Mouse (Mus musculus): ENCODE measurements around the gene Id3. TPM values are rescaled to one million over a fixed set of nuclear protein-coding genes. Genes with fewer than 3 reads are reported as not detected.

Id3 gene
- polyA plus RNA-seq, 1 experiment from 2014 or later, result 608 TPM

DNA sequence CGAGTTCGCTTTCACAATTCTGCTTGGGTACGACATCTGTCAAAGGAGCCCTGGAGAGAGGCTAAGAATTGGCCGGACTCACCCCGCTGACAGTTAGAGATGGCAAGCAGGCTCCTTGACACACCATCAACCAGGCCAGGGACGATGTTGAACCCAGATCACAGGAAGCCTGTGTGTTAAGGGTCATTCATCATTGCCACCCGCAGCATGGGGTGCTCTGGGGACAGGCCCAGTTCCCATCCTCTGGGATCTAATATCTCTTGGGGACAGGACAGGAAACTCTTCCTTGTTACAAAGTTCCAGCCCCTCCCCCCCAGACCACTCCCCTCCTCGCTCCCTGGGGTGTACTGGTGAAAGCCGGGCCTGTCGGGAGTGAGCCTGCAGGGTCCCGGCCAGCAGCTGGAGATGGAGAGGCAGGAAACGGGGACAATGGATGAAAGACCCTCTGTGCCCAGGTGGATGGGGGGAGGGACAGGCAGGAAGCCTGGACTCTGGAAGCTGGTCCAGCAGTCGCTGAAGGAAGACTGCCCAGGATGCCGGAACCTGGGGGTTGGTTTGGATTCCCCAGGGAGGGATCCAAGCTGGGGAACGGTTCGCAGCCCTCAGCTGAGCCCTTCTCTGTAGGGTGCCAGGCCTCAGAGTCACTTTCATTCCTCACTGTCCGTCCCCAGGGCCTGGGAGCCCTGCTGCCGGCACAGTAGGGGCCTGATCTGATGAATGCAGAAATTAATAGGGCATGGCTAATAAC is 38.5 kb upstream of the Id3 start:
- H3K4me1 ChIP-seq (ENCODE audit: control insufficient read depth, insufficient read depth, low read length), result peaks cover 8% of the 10 kb centered on the region
- peak overlapping the region; percentile 47; the same call in 1 of the 2 replicates for H3K9ac ChIP-seq (replicated peaks; ENCODE audit: low read length)
- no peak overlapping the region for H3K27ac ChIP-seq (replicated peaks; ENCODE audit: low read depth, low read length)
- WGBS, result 5% methylated on average over 18 of the region's 18 CpGs
- no peaks in the 10 kb centered on the region for H3K36me3 ChIP-seq (replicated peaks; ENCODE audit: control insufficient read depth, insufficient read depth, low read depth, low read length)
- ATAC-seq (replicated peaks; ENCODE audit: insufficient number of reproducible peaks, low FRiP score, low TSS enrichment, low read depth), result peak; percentile 75
- H3K4me2 ChIP-seq (ENCODE audit: low read depth, low read length), result no peak overlapping the region; the same call in 1 of the 2 replicates
- no peaks in the 10 kb centered on the region for H3K27me3 ChIP-seq (ENCODE audit: control insufficient read depth, insufficient read depth, low read length)
- H3K4me3 ChIP-seq (ENCODE audit: low read depth, low read length), result no peak overlapping the region
- peak; percentile 45 for DNase-seq (ENCODE audit: low spot score)
- H3K9me3 ChIP-seq (replicated peaks; ENCODE audit: control insufficient read depth, low read length), result no peaks in the 10 kb centered on the region

DNA sequence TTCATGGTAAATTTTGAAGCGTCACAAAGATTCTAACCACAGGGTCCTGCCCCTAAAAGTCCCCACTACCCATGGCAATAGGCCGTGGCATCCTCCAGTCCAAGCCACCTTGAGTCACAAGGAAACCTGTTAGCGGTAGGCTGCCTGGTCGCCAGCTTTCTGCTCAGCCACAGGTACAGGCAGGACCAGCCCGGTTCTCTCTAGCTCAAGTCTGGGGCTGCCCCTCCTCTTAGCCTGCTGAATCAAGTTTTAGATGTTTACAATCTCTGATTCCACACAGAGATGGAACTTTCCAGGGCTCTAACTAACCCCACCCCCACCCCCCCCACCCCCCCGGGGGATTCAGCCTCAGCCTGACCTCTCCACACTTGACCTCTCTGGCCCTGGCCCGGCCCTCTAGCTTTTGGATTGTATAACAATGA is 36.4 kb upstream of the Id3 start:
- DNase-seq (ENCODE audit: low spot score) (no peak), ATAC-seq (replicated peaks; ENCODE audit: insufficient number of reproducible peaks, low FRiP score, low TSS enrichment, low read depth) (0 out of 2 replicates have a peak, but pooled peaks have one; percentile 41)
- Histone ChIP-seq H3K36me3 (replicated peaks; ENCODE audit: control insufficient read depth, insufficient read depth, low read depth, low read length) (no peaks in the 10 kb centered on the region), H3K9me3 (replicated peaks; ENCODE audit: control insufficient read depth, low read length) (no peaks in the 10 kb centered on the region), H3K4me3 (ENCODE audit: low read depth, low read length) (no peak overlapping the region), H3K4me1 (ENCODE audit: control insufficient read depth, insufficient read depth, low read length) (peaks cover 8% of the 10 kb centered on the region), H3K4me2 (ENCODE audit: low read depth, low read length) (no peak overlapping the region), H3K27me3 (ENCODE audit: control insufficient read depth, insufficient read depth, low read length) (no peaks in the 10 kb centered on the region), H3K9ac (replicated peaks; ENCODE audit: low read length) (no peak overlapping the region), H3K27ac (replicated peaks; ENCODE audit: low read depth, low read length) (no peak overlapping the region)
- 33% methylated on average over 7 of the region's 7 CpGs for WGBS

DNA sequence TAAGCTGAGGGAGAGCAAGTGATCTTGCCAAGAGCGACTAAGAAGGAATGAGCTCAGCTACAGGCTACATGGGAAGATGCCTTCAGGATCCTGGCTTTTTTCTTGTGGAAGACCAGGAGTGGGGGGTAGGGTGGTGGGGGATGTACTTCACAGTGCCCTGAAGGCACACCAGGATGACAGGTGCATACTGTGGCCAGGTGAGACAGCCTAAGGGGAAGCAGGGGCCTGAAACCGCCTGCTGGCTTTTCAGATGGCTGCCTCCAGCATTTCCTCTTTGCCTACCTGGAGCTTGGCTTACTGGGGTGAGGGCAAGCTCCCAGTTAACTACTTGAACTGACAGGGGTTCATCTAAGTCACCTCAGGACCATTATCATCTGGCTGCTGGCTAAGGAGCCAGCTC is 34.1 kb upstream of the Id3 start:
- H3K36me3 ChIP-seq (replicated peaks; ENCODE audit: control insufficient read depth, insufficient read depth, low read depth, low read length), result no peaks in the 10 kb centered on the region
- DNase-seq (ENCODE audit: low spot score) (no peak), ATAC-seq (replicated peaks; ENCODE audit: insufficient number of reproducible peaks, low FRiP score, low TSS enrichment, low read depth) (no peak)
- no peak overlapping the region for H3K4me3 ChIP-seq (ENCODE audit: low read depth, low read length)
- no peaks in the 10 kb centered on the region for H3K27me3 ChIP-seq (ENCODE audit: control insufficient read depth, insufficient read depth, low read length)
- no peak overlapping the region for H3K9ac ChIP-seq (replicated peaks; ENCODE audit: low read length)
- H3K9me3 ChIP-seq (replicated peaks; ENCODE audit: control insufficient read depth, low read length), result no peaks in the 10 kb centered on the region
- H3K27ac ChIP-seq (replicated peaks; ENCODE audit: low read depth, low read length), result no peak overlapping the region
- 88% methylated on average over 2 of the region's 2 CpGs for WGBS
- no peak overlapping the region for H3K4me2 ChIP-seq (ENCODE audit: low read depth, low read length)
- peaks cover 8% of the 10 kb centered on the region for H3K4me1 ChIP-seq (ENCODE audit: control insufficient read depth, insufficient read depth, low read length)

DNA sequence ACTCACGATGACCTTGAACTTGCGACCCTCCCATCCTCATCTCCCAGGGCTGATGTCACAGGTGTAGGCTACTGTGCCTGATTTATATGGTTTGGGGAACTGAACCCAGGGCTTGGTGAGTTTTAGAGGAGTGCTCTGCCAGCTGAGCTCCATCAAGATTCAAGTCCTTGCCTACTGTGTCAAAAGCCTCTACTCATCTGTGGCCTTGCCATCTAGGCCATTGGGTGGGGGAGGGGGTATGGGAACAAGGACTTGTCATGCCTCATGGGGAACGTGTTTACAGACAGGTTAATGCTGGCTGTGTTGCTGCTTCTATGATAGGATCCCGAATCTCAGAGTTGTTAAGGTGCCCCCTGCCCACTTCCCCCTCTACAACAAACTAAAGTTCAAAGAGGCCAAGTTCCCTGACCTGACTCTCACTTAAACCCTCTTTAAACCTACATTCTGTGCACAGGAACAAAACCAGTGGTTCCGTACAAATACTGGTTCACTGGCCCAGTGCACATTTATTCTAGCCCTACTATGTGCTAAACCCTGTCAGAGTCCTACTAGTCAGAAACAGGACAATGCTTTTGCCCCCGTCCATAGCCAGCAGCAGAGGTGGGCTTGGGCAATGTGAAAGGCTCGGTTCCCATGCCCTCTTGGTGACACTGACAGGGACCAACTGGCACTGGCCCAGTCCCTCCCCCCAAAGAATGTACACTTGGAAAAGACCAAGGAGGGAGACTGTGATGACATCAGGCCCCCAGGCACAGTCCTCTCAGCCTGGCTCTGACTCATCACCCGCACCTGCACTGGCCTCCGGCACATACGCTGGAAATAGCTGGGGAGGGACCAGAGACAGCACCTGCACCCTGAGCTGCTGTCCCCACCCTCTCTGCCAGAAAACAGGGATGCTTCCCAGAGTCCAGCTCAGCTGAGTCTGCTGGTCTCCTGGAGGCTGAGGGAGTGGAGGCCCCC is 33.1 kb upstream of the Id3 start:
- ATAC-seq (replicated peaks; ENCODE audit: insufficient number of reproducible peaks, low FRiP score, low TSS enrichment, low read depth), result no peak
- Histone ChIP-seq H3K27me3 (ENCODE audit: control insufficient read depth, insufficient read depth, low read length) (no peaks in the 10 kb centered on the region), H3K4me1 (ENCODE audit: control insufficient read depth, insufficient read depth, low read length) (peaks cover 3% of the 10 kb centered on the region), H3K36me3 (replicated peaks; ENCODE audit: control insufficient read depth, insufficient read depth, low read depth, low read length) (no peaks in the 10 kb centered on the region), H3K9ac (replicated peaks; ENCODE audit: low read length) (no peak overlapping the region), H3K9me3 (replicated peaks; ENCODE audit: control insufficient read depth, low read length) (no peaks in the 10 kb centered on the region), H3K4me2 (ENCODE audit: low read depth, low read length) (no peak overlapping the region), H3K4me3 (ENCODE audit: low read depth, low read length) (no peak overlapping the region), H3K27ac (replicated peaks; ENCODE audit: low read depth, low read length) (no peak overlapping the region)
- 77% methylated on average over 10 of the region's 10 CpGs for WGBS
- DNase-seq (ENCODE audit: low spot score), result no peak

DNA sequence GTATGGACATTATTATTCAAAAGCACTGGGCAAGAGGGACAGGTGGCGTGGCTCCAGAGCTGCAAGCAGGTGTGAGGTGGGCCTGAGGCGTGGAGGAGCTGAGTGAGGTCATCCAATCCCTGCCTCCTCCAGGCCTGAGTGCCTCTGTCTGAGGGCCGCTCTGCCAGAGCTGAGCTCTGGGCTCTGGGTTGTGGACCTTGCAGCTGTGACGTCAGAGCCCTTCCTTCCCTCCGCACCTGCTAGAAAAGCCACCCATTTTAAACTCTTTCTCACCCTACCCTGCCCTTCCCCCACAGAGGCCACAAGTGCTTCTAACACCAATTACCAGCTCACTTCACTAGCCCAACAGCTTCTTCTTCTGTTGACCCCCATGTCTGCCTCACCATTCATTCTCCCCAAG is 31.0 kb upstream of the Id3 start:
- Histone ChIP-seq H3K27ac (replicated peaks; ENCODE audit: low read depth, low read length) (no peak overlapping the region), H3K27me3 (ENCODE audit: control insufficient read depth, insufficient read depth, low read length) (no peaks in the 10 kb centered on the region), H3K9me3 (replicated peaks; ENCODE audit: control insufficient read depth, low read length) (no peaks in the 10 kb centered on the region), H3K4me3 (ENCODE audit: low read depth, low read length) (no peak overlapping the region), H3K36me3 (replicated peaks; ENCODE audit: control insufficient read depth, insufficient read depth, low read depth, low read length) (no peaks in the 10 kb centered on the region), H3K9ac (replicated peaks; ENCODE audit: low read length) (no peak overlapping the region), H3K4me1 (ENCODE audit: control insufficient read depth, insufficient read depth, low read length) (no peaks in the 10 kb centered on the region), H3K4me2 (ENCODE audit: low read depth, low read length) (no peak overlapping the region)
- DNase-seq (ENCODE audit: low spot score), result no peak
- ATAC-seq (replicated peaks; ENCODE audit: insufficient number of reproducible peaks, low FRiP score, low TSS enrichment, low read depth), result no peak
- 69% methylated on average over 5 of the region's 5 CpGs for WGBS

DNA sequence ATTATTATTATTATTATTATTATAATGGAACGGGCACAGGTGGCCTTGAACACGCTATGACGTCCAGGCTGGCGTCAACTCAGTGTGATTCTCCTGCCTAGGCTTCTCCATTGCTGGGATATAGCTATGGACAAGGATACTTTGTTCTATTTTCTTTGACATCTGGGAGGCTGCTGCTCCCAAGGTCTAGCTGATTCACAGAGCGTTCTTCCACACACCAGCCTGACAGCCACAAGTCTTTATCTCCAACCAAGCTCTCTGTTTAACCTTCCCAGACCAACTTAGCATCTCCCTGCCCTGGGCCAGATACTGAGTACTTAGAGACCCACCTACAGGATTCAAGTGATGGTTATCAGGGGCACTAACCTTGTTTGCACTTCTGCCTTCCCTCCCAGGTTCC is 28.6 kb upstream of the Id3 start:
- Histone ChIP-seq H3K9ac (replicated peaks; ENCODE audit: low read length) (no peak overlapping the region), H3K4me3 (ENCODE audit: low read depth, low read length) (no peak overlapping the region), H3K9me3 (replicated peaks; ENCODE audit: control insufficient read depth, low read length) (no peaks in the 10 kb centered on the region), H3K4me1 (ENCODE audit: control insufficient read depth, insufficient read depth, low read length) (no peaks in the 10 kb centered on the region), H3K36me3 (replicated peaks; ENCODE audit: control insufficient read depth, insufficient read depth, low read depth, low read length) (no peaks in the 10 kb centered on the region), H3K4me2 (ENCODE audit: low read depth, low read length) (no peak overlapping the region), H3K27ac (replicated peaks; ENCODE audit: low read depth, low read length) (no peak overlapping the region), H3K27me3 (ENCODE audit: control insufficient read depth, insufficient read depth, low read length) (no peaks in the 10 kb centered on the region)
- ATAC-seq (replicated peaks; ENCODE audit: insufficient number of reproducible peaks, low FRiP score, low TSS enrichment, low read depth) (no peak), DNase-seq (ENCODE audit: low spot score) (no peak)
- WGBS, result 79% methylated on average over 5 of the region's 5 CpGs

DNA sequence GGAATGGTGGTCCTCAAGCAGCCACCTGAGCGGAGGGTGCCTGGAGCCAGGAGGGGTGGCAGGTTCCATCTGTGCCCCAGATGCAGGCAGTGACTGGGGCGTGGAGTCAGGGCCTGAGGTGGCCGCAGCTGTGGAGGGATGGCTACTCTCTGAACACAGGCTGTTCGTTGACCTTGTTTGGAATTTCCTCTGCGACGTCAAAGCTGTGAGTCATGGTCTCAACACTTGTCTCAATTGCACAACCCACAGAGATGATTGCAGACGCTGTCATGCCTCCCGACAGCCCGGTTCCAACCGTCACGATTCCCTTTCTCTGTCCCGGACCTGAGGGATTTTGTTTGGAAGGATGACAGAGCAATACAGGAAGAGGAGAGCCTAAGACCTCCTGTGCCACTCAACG is 26.3 kb upstream of the Id3 start:
- no peak for ATAC-seq (replicated peaks; ENCODE audit: insufficient number of reproducible peaks, low FRiP score, low TSS enrichment, low read depth)
- no peak overlapping the region for H3K9ac ChIP-seq (replicated peaks; ENCODE audit: low read length)
- no peaks in the 10 kb centered on the region for H3K36me3 ChIP-seq (replicated peaks; ENCODE audit: control insufficient read depth, insufficient read depth, low read depth, low read length)
- no peaks in the 10 kb centered on the region for H3K27me3 ChIP-seq (ENCODE audit: control insufficient read depth, insufficient read depth, low read length)
- WGBS, result 64% methylated on average over 13 of the region's 13 CpGs
- no peak overlapping the region for H3K27ac ChIP-seq (replicated peaks; ENCODE audit: low read depth, low read length)
- no peak overlapping the region for H3K4me3 ChIP-seq (ENCODE audit: low read depth, low read length)
- no peaks in the 10 kb centered on the region for H3K4me1 ChIP-seq (ENCODE audit: control insufficient read depth, insufficient read depth, low read length)
- no peak for DNase-seq (ENCODE audit: low spot score)
- no peak overlapping the region for H3K4me2 ChIP-seq (ENCODE audit: low read depth, low read length)
- no peaks in the 10 kb centered on the region for H3K9me3 ChIP-seq (replicated peaks; ENCODE audit: control insufficient read depth, low read length)

DNA sequence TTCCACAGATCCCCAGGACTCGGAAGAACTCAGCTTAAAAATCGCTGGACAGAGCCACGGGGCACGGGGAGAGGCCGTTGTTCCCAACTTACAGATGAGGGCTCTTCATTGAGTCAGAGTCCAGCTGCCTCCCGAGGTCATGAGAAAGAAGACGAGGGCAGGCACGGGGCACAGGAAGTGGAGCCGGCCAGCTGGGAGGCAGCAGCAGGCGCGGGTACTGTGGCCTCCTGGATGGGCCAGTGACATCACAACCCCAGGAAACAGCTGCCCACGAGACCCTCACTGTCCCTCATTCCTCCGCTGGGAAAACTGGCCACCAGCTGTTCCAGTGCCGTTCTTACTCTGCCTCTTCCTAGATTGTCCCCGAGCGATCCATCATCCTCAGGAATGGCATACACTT is 23.3 kb upstream of the Id3 start:
- DNase-seq (ENCODE audit: low spot score) (no peak), ATAC-seq (replicated peaks; ENCODE audit: insufficient number of reproducible peaks, low FRiP score, low TSS enrichment, low read depth) (no peak)
- H3K9me3 ChIP-seq (replicated peaks; ENCODE audit: control insufficient read depth, low read length), result no peaks in the 10 kb centered on the region
- H3K4me2 ChIP-seq (ENCODE audit: low read depth, low read length), result no peak overlapping the region
- H3K4me1 ChIP-seq (ENCODE audit: control insufficient read depth, insufficient read depth, low read length), result no peaks in the 10 kb centered on the region
- H3K9ac ChIP-seq (replicated peaks; ENCODE audit: low read length), result no peak overlapping the region
- H3K27me3 ChIP-seq (ENCODE audit: control insufficient read depth, insufficient read depth, low read length), result no peaks in the 10 kb centered on the region
- WGBS, result 20% methylated on average over 16 of the region's 16 CpGs
- H3K27ac ChIP-seq (replicated peaks; ENCODE audit: low read depth, low read length), result no peak overlapping the region
- H3K36me3 ChIP-seq (replicated peaks; ENCODE audit: control insufficient read depth, insufficient read depth, low read depth, low read length), result no peaks in the 10 kb centered on the region
- H3K4me3 ChIP-seq (ENCODE audit: low read depth, low read length), result no peak overlapping the region
